Mouse (Mus musculus): ENCODE measurements around the gene Gm5152.
"Not testable (repeated sequence)": the region's sequence is repeated elsewhere in the genome, so short reads cannot be mapped to it uniquely, and the experiment has no call there.

The Gm5152 gene

DNA sequence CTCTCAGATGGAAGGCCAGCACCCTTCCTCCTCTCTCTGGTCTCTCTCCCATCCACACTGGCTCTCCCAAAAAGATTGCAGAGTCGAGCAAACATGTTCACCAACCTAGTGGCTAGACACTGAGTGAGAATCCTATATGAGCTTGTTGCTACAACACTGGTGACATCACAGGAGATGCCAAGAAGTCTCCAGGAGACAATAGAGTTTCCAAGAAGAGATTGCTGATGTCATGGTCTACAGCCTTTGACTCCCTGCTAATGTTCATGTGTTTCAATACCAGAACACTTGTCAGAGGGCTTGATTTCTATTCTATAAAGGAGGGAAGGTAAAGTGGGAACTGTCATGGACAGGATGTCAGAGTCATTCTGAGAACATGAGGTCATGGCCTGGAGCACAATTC lies at the start of gene Gm5152:
Gene Gm5152 (minus strand): TSS at position 101 of the 400 bp plus-strand sequence.
- not testable (repeated sequence) for DNase-seq (ENCODE audit: low spot score)

DNA sequence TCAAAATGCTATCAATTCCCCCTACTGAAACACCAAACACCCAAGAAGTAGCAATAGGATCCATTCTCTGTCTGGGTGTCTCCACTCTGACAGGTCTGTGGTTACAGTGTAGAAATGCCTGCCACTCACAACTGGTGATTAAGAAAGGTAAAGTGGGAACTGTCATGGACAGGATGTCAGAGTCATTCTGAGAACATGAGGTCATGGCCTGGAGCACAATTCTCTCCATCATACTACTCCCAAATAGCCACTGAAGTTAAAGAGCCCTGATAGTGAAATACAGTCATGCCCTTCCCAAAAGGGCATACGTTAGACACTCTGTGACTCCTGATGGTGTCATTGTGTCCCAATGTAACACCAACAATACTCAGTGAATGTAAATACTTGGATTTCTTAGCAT lies 8.4 kb upstream of the Gm5152 start:
- DNase-seq (ENCODE audit: low spot score): not testable (repeated sequence)

DNA sequence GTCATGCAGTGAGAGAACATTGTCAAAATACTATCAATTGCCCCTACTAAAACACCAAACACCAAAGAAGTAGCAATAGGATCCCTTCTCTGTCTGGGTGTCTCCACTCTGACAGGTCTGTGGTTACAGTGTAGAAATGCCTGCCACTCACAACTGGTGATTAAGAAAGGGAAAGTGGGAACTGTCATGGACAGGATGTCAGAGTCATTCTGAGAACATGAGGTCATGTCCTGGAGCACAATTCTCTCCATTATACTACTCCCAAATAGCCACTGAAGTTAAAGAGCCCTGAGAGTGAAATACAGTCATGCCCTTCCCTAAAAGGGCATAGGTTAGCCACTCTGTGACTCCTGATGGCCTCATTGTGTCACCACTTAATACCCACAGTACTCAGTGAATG lies 556 bp downstream of the Gm5152 start:
- not testable (repeated sequence) for DNase-seq (ENCODE audit: low spot score)

DNA sequence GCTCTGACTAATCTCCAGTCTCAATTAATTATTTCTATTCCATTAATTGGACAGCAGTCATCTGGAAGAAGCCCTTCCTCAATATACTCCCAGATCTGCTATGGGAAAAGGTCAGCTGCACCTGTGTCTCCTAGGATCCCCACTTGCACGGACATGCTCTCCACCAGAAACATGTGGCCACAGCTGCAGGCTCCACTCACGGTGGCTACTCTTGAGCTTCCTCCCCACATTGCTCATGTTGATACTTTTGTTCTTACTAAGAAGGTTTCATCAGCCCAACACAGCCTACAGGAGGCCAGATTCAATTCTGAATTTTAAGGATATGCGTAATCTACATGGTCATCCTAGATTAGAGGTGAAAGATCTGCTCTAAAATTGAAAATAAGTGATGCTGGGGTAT lies 5.9 kb downstream of the Gm5152 start:
- not testable (repeated sequence) for DNase-seq (ENCODE audit: low spot score)

DNA sequence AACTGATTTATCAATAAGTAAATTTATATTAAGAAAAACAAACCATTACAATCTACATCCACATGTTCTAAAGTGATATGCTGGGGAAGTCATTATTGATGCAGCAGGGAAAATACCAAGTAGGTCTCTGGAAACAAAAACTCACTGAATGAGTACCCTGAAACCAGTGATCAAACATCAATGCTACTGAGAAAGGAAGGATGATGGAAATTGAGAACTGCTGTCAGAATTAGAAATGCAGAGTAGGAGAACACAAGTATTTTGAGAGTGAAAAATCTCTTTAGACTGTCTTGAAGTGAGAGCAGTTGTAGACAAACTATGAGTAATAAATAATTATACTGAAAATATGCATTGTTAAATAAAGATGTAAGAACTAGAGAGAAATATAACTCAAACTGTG lies 26.0 kb downstream of the Gm5152 start:
- DNase-seq (ENCODE audit: low spot score): no peak

DNA sequence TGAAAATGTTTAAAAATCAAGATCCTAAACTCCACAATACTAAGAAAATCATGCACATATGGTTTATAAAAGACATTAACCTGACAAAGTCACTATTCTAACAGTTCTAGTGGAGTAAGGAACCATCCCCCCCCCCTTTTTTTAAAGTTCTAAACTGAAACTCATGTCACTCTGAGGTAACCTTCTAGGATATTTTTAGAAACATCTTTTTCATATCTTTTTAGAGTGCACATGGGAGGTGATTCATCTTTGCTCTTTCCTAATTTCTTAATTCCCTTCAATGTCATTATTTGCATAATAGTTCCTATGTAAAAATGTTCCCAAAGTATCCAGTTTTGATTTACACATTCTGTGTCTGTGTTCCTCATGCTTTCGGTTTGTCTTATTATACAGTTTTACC lies 43.3 kb downstream of the Gm5152 start:
- no peak for DNase-seq (ENCODE audit: low spot score)

DNA sequence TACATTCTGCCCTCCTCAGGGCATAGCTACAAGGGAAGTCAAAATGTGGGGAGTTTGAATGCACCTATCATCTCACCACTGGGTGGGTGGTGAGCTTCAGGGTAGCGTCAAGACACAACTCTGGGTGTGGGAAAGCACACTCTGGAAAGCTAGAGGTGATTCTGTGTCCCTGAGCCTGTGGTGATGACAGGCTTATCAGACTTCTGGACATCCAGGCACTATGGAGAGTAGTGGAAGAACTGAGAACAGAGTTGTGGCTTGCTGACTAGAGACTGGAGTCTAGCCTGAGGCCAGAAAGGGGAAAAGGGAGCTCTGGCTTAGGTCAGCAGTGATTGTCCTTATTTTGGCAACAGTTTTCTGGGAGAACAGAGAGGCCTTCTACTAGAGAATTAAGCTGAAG lies 49.4 kb downstream of the Gm5152 start:
- no peak for DNase-seq (ENCODE audit: low spot score)
